Mouse (Mus musculus) inflammation-experienced regulatory T-cells, adult 16 weeks (primary cell): ENCODE data around the gene Zfp318. TPM values are rescaled to one million over a fixed set of nuclear protein-coding genes. Genes with fewer than 3 reads are reported as not detected.

Experiments used
- polyA plus RNA-seq: library from polyadenylated mRNA; unstranded; fragments of 100-300 nt; shearing (Covaris generic); gene quantifications from one replicate; pipeline ENCODE4 v1.2.1, GENCODE M21; 2017

The Zfp318 gene
- polyA plus RNA-seq, result 1.3 TPM

DNA sequence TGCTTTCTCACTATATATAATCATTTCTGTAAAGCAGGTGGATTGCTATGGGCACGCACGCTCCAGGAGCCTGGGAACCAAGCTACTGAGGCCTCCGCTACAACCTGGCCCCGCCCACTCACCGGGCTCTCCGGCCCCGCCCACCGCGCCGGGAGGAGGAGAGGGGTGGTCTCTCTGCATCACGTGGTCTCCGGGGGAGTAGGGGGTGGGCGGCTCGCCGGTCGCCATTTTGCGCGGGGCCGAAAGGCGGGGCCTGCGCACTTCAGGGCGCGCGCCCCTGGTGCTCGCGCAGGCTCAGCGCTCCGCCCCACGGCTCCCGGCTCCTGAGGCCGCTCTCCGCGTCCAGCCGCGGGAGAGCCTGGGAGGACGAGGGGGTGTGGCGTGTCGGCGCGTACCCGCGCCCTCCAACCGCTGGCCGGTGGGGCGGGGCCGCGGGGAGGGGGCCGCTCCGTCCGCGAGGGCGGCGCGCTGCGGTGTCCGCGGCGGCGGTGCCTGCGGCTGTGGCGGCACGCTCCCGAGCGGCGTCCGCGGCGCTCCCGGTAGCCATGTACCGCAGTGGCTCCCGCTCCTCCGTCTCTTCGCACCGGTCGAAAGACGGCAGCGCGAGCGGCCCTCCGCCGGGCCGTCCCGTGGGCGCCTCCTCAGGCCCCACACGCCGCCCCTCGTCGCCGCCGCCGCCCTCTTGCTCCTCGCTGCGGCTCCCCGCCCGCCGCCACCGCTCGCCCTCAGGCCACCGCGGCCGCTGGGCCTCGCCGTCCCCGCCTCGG is at the start of gene Zfp318:
TSS of gene Zfp318 (plus strand) at position 438 of the 767 bp plus-strand sequence.

GRCm38 (mm10) chr17:46428761-46429414 is 45.4 kb downstream of the Zfp318 start, which contains the start of gene Crip3:
TSS of gene Crip3 (plus strand) at chr17:46428926.

DNA sequence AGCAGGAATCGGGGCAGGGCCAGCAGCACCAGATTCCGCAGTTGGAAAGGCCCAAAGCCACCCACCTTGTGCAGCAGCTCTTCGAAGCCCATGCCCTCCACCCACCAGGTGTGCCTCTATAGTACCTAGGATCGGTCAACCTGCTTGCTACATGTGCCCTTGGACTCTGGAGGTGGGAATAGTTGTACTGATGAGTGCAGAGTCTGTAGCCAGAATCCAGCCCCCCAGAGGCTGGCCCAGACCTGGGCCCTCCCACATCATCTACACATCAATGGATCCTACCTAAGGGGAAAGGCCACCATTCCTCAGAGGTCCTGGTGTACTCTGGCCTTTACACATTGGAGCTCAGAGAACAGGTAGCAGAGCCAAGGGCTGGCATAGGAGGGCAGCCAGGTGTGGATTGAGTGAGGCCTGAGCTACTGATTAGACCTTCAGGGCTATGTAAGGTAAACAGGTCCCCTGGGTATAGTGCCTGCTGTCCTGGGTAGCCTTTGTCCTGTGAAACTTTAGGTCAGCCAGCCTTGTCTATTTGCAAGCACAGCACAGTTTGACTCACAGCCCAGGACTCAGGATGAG is 54.9 kb downstream of the Zfp318 start, which contains the start of gene Slc22a7:
TSS of gene Slc22a7 (minus strand) at position 160 of the 576 bp plus-strand sequence.

Other genes starting within 250 kb of the Zfp318 start
- 2.2 TPM for gene Rsph9, start 239.5 kb upstream of the Zfp318 start, polyA plus RNA-seq
- gene Mad2l1bp, start 230.2 kb upstream of the Zfp318 start, polyA plus RNA-seq, result 67.3 TPM
- gene Gtpbp2, start 222.7 kb upstream of the Zfp318 start, polyA plus RNA-seq, result 87.5 TPM
- 7.7 TPM for gene Polh, start 181.1 kb upstream of the Zfp318 start, polyA plus RNA-seq
- 54.1 TPM for gene Xpo5, start 180.9 kb upstream of the Zfp318 start, polyA plus RNA-seq
- gene Polr1c, start 135.7 kb upstream of the Zfp318 start, polyA plus RNA-seq, result 71.2 TPM
- 186 TPM for gene Yipf3, start 135.7 kb upstream of the Zfp318 start, polyA plus RNA-seq
- gene Lrrc73, start 130.2 kb upstream of the Zfp318 start, polyA plus RNA-seq, result 0.20 TPM
- gene Tjap1, start 100.7 kb upstream of the Zfp318 start, polyA plus RNA-seq, result 35.1 TPM
- gene Dlk2, start 86.3 kb upstream of the Zfp318 start, polyA plus RNA-seq, result not detected
- gene Abcc10, start 55.4 kb upstream of the Zfp318 start, polyA plus RNA-seq, result 9.5 TPM
- gene Crip3, start 45.2 kb downstream of the Zfp318 start, polyA plus RNA-seq, result not detected
- gene Slc22a7, start 54.7 kb downstream of the Zfp318 start, polyA plus RNA-seq, result not detected
- 0.18 TPM for gene Ttbk1, start 103.9 kb downstream of the Zfp318 start, polyA plus RNA-seq
- 8.4 TPM for gene Dnph1, start 113.0 kb downstream of the Zfp318 start, polyA plus RNA-seq
- gene Cul9, start 162.7 kb downstream of the Zfp318 start, polyA plus RNA-seq, result 13.2 TPM
- 3.4 TPM for gene Srf, start 172.4 kb downstream of the Zfp318 start, polyA plus RNA-seq
- not detected for gene Ptk7, start 245.8 kb downstream of the Zfp318 start, polyA plus RNA-seq